Mouse (Mus musculus) layer of hippocampus, postnatal 14 days (tissue): ENCODE results near the gene Gm26965. TPM values are rescaled to one million over a fixed set of nuclear protein-coding genes. Genes with fewer than 3 reads are reported as not detected.
"Not testable (repeated sequence)": the region's sequence is repeated elsewhere in the genome, so short reads cannot be mapped to it uniquely, and the experiment has no call there.

Experiments
- DNase-seq, 2 experiments: peaks; one replicate each; pipeline ENCODE4 v3.0.0; 2021 to 2022; ENCODE audit warnings: low spot score in 2 of 2, mixed read lengths in 1 of 2
- long read RNA-seq, 2 experiments: library from polyadenylated mRNA; stranded (forward); transcript quantifications; one replicate each; pipeline ENCODE4 v2.0.0; 2021
- total RNA-seq, 2 experiments: library from RNA; stranded (reverse); gene quantifications; 2 replicates each; pipeline ENCODE4 v1.2.3; 2021

Gene Gm26965
- total RNA-seq = not detected
- long read RNA-seq, experiment 1 = 0 reads
- long read RNA-seq, experiment 2 = 0 reads

- peak; percentile 88 to 95 for DNase-seq
Observed at GRCm38 (mm10) chr13:67525753-67526410, at the start of gene Gm26965, which contains the start of gene Zfp87. Gene Gm26965, minus strand, starts transcription at chr13:67526151. Gene Zfp87, minus strand, starts transcription at chr13:67526177.

- no peak for DNase-seq
Observed at GRCm38 (mm10) chr13:67572591-67573189, 46.7 kb upstream of the Gm26965 start.

- no peak for DNase-seq
Observed at GRCm38 (mm10) chr13:67553730-67554129, 27.8 kb upstream of the Gm26965 start, which contains the start of gene Zfp748. Gene Zfp748, minus strand, starts transcription at chr13:67553830.

GRCm38 (mm10) chr13:67552505-67553346, 26.8 kb upstream of the Gm26965 start:
- peak; percentile 81 to 92 for DNase-seq

GRCm38 (mm10) chr13:67545941-67546340, 20.0 kb upstream of the Gm26965 start:
- no peak for DNase-seq

GRCm38 (mm10) chr13:67527049-67527730, 1.2 kb upstream of the Gm26965 start:
- no peak for DNase-seq

GRCm38 (mm10) chr13:67500908-67501307, 25.0 kb downstream of the Gm26965 start:
- no peak for DNase-seq

- peak; percentile 76 to 93 for DNase-seq
Observed at GRCm38 (mm10) chr13:67500084-67500719, 25.7 kb downstream of the Gm26965 start, which contains the start of gene Zfp58. Gene Zfp58, minus strand, starts transcription at chr13:67500555.

- DNase-seq = no peak
Observed at GRCm38 (mm10) chr13:67495631-67496030, 30.3 kb downstream of the Gm26965 start.

GRCm38 (mm10) chr13:67484424-67484811, 41.5 kb downstream of the Gm26965 start:
- DNase-seq = no peak

GRCm38 (mm10) chr13:67483625-67484423, 42.1 kb downstream of the Gm26965 start, which contains the start of gene Zfp874b:
Gene Zfp874b, minus strand, starts transcription at chr13:67484258.
- peak; percentile 83 to 94 for DNase-seq

GRCm38 (mm10) chr13:67481528-67481927, 44.4 kb downstream of the Gm26965 start:
- DNase-seq = no peak

GRCm38 (mm10) chr13:67469274-67469673, 56.7 kb downstream of the Gm26965 start:
- DNase-seq = no peak

GRCm38 (mm10) chr13:67463506-67464185, 62.3 kb downstream of the Gm26965 start:
- DNase-seq = not testable (repeated sequence)

- DNase-seq = peak in 1 of 2 experiments; percentile 3
Observed at GRCm38 (mm10) chr13:67452021-67452309, 74.0 kb downstream of the Gm26965 start.

GRCm38 (mm10) chr13:67451172-67452020, 74.6 kb downstream of the Gm26965 start, which contains the start of gene Zfp874a:
Gene Zfp874a, minus strand, starts transcription at chr13:67451624.
- peak; percentile 80 to 96 for DNase-seq
